Mouse (Mus musculus) lung, embryonic 16.5 days (tissue): ENCODE results near the gene Ppp6r1. TPM values are rescaled to one million over a fixed set of nuclear protein-coding genes. Genes with fewer than 3 reads are reported as not detected.
A peak's percentile ranks its signal among the peaks of the same experiment; 100 is the strongest.

ENCODE experiments used
- ATAC-seq: fragments of 200-750 bp; cut with Nextera tagmentation; 2 replicates; pipeline ENCODE4 v1.8.0; 2017; ENCODE audit warnings: low read depth, mild to moderate bottlenecking, moderate library complexity
- H3K27ac ChIP-seq: fragments of 300-500 bp; sonication (generic); 2 replicates; pipeline ENCODE4 v1.5.1; 2014; ENCODE audit warnings: mild to moderate bottlenecking, control low read depth, low read length
- H3K27me3 ChIP-seq: fragments of 300-500 bp; sonication (generic); 2 replicates; pipeline ENCODE4 v1.6.1; 2014; ENCODE audit warnings: low read depth, low read length, mixed read lengths; ENCODE audit not compliant: control insufficient read depth, insufficient read depth
- H3K36me3 ChIP-seq: fragments of 300-500 bp; sonication (generic); 2 replicates; pipeline ENCODE4 v1.6.1; 2014; ENCODE audit warnings: low read length; ENCODE audit not compliant: control insufficient read depth, insufficient read depth
- H3K4me1 ChIP-seq: fragments of 300-500 bp; sonication (generic); replicated peaks from 2 replicates; pipeline ENCODE4 v1.6.1; 2014; ENCODE audit warnings: low read length, mixed read lengths; ENCODE audit not compliant: control insufficient read depth, insufficient read depth
- H3K4me2 ChIP-seq: fragments of 300-500 bp; sonication (generic); 2 replicates; pipeline ENCODE4 v1.6.1; 2014; ENCODE audit warnings: low read depth, low read length, control low read depth
- H3K4me3 ChIP-seq: fragments of 300-500 bp; sonication (generic); 2 replicates; pipeline ENCODE4 v1.5.1; 2014; ENCODE audit warnings: mild to moderate bottlenecking, low read length, control low read depth
- H3K9ac ChIP-seq: fragments of 300-500 bp; sonication (generic); 2 replicates; pipeline ENCODE4 v1.6.1; 2014; ENCODE audit warnings: low read length, control low read depth
- H3K9me3 ChIP-seq: fragments of 300-500 bp; sonication (generic); 2 replicates; pipeline ENCODE4 v1.6.1; 2016; ENCODE audit warnings: low read length; ENCODE audit not compliant: control insufficient read depth
- WGBS: fragments of 180-500 bp; shearing (Covaris S2); extraction: QIAGEN DNeasy Blood & Tissue Kit; methylation state at CpG from one replicate; pipeline ENCODE4 v1.1.7; 2014; 5-methylcytosine and 5-hydroxymethylcytosine counted together
- polyA plus RNA-seq: library from polyadenylated mRNA; unstranded; fragments of >200 nt; fragmentation: Nextera tagmentation; extraction: Ambion mirVana; gene quantifications from 2 replicates; pipeline ENCODE4 v1.2.1, GENCODE M21; 2015

The Ppp6r1 gene
- polyA plus RNA-seq, 1 experiment from 2014 or later, result 3.9 TPM

GRCm38 (mm10) chr7:4663742-4664141 lies 4.9 kb upstream of the Ppp6r1 start:
- Histone ChIP-seq H3K4me1 (peaks cover 10% of the 10 kb centered on the region), H3K9me3 (no peaks in the 10 kb centered on the region), H3K9ac (no peak overlapping the region), H3K4me3 (no peak overlapping the region), H3K27me3 (no peaks in the 10 kb centered on the region), H3K36me3 (peaks cover 19% of the 10 kb centered on the region; the same call in 1 of the 2 replicates), H3K27ac (no peak overlapping the region), H3K4me2 (no peak overlapping the region)
- 86% methylated on average over 2 of the region's 2 CpGs for WGBS
- ATAC-seq, result no peak

- WGBS, result 62% methylated on average over 8 of the region's 8 CpGs
- Histone ChIP-seq H3K27me3 (no peaks in the 10 kb centered on the region), H3K27ac (no peak overlapping the region), H3K4me2 (no peak overlapping the region), H3K9ac (no peak overlapping the region), H3K4me3 (no peak overlapping the region), H3K4me1 (peaks cover 10% of the 10 kb centered on the region), H3K36me3 (peaks cover 15% of the 10 kb centered on the region; the same call in 1 of the 2 replicates), H3K9me3 (no peaks in the 10 kb centered on the region)
- ATAC-seq, result no peak
Observed at GRCm38 (mm10) chr7:4663179-4663578, 4.4 kb upstream of the Ppp6r1 start.

DNA sequence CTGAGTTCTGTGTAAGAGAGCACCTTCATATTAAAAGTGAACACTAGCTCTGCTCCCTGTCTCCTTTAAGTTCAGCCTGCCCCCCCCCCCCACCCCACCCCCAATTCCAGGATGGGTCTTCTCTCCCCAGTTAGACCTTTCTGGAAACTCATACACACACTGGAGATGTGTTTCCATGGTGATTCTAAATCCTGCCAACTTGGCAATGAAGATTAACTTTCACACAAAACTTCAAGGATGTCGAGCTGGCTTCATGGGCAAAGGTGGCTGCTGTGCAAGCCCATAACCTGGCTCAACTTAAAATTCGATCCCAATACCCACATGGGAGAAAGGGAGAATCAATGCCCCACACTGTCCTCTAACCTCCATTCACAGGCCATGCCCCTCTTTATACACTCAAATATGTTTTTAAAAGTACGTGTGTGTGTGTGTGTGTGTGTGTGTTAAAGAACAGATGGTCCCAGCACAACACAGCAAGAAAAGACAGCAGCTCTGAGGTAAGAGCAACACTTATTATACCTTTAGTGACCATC lies 1.2 kb upstream of the Ppp6r1 start:
- peak overlapping the region; percentile 77 for H3K9ac ChIP-seq

GRCm38 (mm10) chr7:4658128-4658907 lies 501 bp downstream of the Ppp6r1 start:
- under 1% methylated on average over 65 of the region's 78 CpGs for WGBS
- Histone ChIP-seq H3K27ac (peak overlapping the region; percentile 93), H3K4me3 (peak overlapping the region; percentile 90), H3K9me3 (no peaks in the 10 kb centered on the region), H3K9ac (peak overlapping the region; percentile 96), H3K4me2 (peak overlapping the region; percentile 92), H3K27me3 (no peaks in the 10 kb centered on the region), H3K4me1 (peaks cover 23% of the 10 kb centered on the region), H3K36me3 (0 out of 2 replicates have a peak, but pooled peaks cover 3% of the 10 kb centered on the region)
- ATAC-seq, result peak; percentile 68

More for the DNA sequence above, 1.2 kb upstream of the Ppp6r1 start:
- H3K36me3 ChIP-seq, result 0 out of 2 replicates have a peak, but pooled peaks cover 6% of the 10 kb centered on the region
- H3K27me3 ChIP-seq, result no peaks in the 10 kb centered on the region
- peak overlapping the region; percentile 90 for H3K4me3 ChIP-seq
- H3K4me1 ChIP-seq, result peaks cover 23% of the 10 kb centered on the region
- peak overlapping the region; percentile 95 for H3K27ac ChIP-seq
- ATAC-seq, result no peak
- no peaks in the 10 kb centered on the region for H3K9me3 ChIP-seq
- WGBS, result 39% methylated on average over 3 of the region's 3 CpGs
- H3K4me2 ChIP-seq, result peak overlapping the region; percentile 92

DNA sequence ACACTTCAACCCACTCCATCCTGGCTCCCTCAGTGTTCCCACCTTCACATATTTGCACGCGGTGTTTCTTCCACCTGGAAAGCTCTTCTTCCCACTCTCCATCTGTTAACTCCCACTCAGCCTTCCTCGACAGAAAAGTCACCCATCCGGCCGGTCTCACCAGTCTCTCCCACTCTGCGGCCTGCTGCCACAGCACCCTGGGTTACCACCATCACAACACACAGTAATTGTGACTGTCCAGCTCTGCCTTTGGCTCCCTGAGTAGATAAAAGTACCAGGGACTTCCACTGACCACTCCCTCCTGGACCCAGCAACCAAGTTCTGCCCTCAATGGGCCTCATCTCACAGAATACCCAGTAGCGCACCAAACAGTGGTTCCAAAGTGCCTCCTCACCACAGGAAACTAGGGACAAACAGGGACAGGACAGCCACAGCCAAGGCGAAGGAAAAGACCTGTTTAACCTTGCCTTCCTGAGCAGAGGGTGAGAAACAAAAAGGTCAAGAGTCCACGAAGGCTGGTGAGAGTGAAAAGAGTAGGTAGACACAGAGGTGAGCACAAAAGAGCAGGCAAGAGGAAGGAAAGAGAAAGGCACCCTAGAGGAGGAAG lies 1.2 kb downstream of the Ppp6r1 start:
- Histone ChIP-seq H3K36me3 (0 out of 2 replicates have a peak, but pooled peaks cover 3% of the 10 kb centered on the region), H3K4me2 (peak overlapping the region; percentile 92), H3K4me3 (peak overlapping the region; percentile 90), H3K27ac (peak overlapping the region; percentile 93), H3K4me1 (peaks cover 23% of the 10 kb centered on the region), H3K9me3 (no peaks in the 10 kb centered on the region), H3K9ac (peak overlapping the region; percentile 96), H3K27me3 (no peaks in the 10 kb centered on the region)
- ATAC-seq, result no peak
- WGBS, result 34% methylated on average over 9 of the region's 9 CpGs

- no peak overlapping the region for H3K27ac ChIP-seq
- H3K4me1 ChIP-seq, result peaks cover 23% of the 10 kb centered on the region
- H3K36me3 ChIP-seq, result 0 out of 2 replicates have a peak, but pooled peaks cover 3% of the 10 kb centered on the region
- H3K4me2 ChIP-seq, result peak overlapping the region; percentile 92
- peak overlapping the region; percentile 40; the same call in 1 of the 2 replicates for H3K9ac ChIP-seq
- WGBS, result 45% methylated on average over 1 of the region's 1 CpGs
- peak overlapping the region; percentile 90 for H3K4me3 ChIP-seq
- no peaks in the 10 kb centered on the region for H3K27me3 ChIP-seq
- H3K9me3 ChIP-seq, result no peaks in the 10 kb centered on the region
- no peak for ATAC-seq
Observed at GRCm38 (mm10) chr7:4656818-4657217, 2.0 kb downstream of the Ppp6r1 start.

- Histone ChIP-seq H3K27me3 (no peaks in the 10 kb centered on the region), H3K27ac (no peak overlapping the region), H3K9ac (no peak overlapping the region), H3K4me1 (peaks cover 23% of the 10 kb centered on the region), H3K9me3 (no peaks in the 10 kb centered on the region), H3K4me2 (no peak overlapping the region), H3K4me3 (no peak overlapping the region), H3K36me3 (0 out of 2 replicates have a peak, but pooled peaks cover 6% of the 10 kb centered on the region)
- ATAC-seq, result no peak
- 82% methylated on average over 1 of the region's 1 CpGs for WGBS
Observed at GRCm38 (mm10) chr7:4655916-4656315, 2.9 kb downstream of the Ppp6r1 start.

DNA sequence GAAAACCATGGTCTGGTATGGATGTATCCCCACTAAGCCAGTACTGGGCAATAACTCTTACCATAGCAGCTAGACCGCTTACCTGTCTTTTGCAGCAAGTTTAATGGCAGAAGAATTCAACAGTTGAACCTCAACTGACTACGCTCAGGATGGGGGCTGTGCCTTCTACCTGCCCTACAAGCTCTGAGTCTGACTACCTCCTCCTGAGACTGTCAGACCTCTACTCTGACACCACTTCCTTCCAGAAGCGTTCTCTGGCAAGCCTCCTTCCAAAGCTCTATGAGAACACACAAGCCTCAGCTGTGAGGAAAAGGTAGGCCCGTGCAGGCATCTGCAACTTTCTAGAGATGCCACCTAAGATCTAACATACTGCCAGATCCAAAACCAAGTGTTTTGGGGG lies 3.4 kb downstream of the Ppp6r1 start:
- no peaks in the 10 kb centered on the region for H3K9me3 ChIP-seq
- H3K36me3 ChIP-seq, result 0 out of 2 replicates have a peak, but pooled peaks cover 3% of the 10 kb centered on the region
- no peak for ATAC-seq
- H3K27ac ChIP-seq, result no peak overlapping the region
- peaks cover 21% of the 10 kb centered on the region for H3K4me1 ChIP-seq
- no peak overlapping the region for H3K9ac ChIP-seq
- 78% methylated on average over 4 of the region's 4 CpGs for WGBS
- H3K27me3 ChIP-seq, result no peaks in the 10 kb centered on the region
- no peak overlapping the region for H3K4me2 ChIP-seq
- H3K4me3 ChIP-seq, result no peak overlapping the region

GRCm38 (mm10) chr7:4654221-4654620 lies 4.6 kb downstream of the Ppp6r1 start:
- Histone ChIP-seq H3K36me3 (0 out of 2 replicates have a peak, but pooled peaks cover 3% of the 10 kb centered on the region), H3K9ac (no peak overlapping the region), H3K27ac (peak overlapping the region; percentile 28), H3K4me1 (peaks cover 13% of the 10 kb centered on the region), H3K4me2 (no peak overlapping the region; the same call in 1 of the 2 replicates), H3K9me3 (no peaks in the 10 kb centered on the region), H3K27me3 (no peaks in the 10 kb centered on the region), H3K4me3 (no peak overlapping the region)
- no peak for ATAC-seq
- 63% methylated on average over 2 of the region's 2 CpGs for WGBS
